Mouse (Mus musculus) limb, embryonic 10.5 days (tissue): ENCODE results near the gene Gm6793. TPM values are rescaled to one million over a fixed set of nuclear protein-coding genes. Genes with fewer than 3 reads are reported as not detected.

ENCODE experiments used
- DNase-seq: peaks from one replicate; pipeline ENCODE4 v3.0.0-alpha.2; 2017; ENCODE audit warnings: low spot score
- H3K27ac ChIP-seq: fragments of 300-500 bp; sonication (generic); 2 replicates; pipeline ENCODE4 v1.5.1; 2016; ENCODE audit warnings: mild to moderate bottlenecking
- H3K27me3 ChIP-seq: fragments of 300-500 bp; sonication (generic); 2 replicates; pipeline ENCODE4 v1.6.1; 2016; ENCODE audit warnings: low read depth, mild to moderate bottlenecking; ENCODE audit not compliant: poor library complexity, severe bottlenecking
- H3K36me3 ChIP-seq: fragments of 300-500 bp; sonication (generic); 2 replicates; pipeline ENCODE4 v1.6.1; 2016; ENCODE audit warnings: mild to moderate bottlenecking, moderate library complexity
- H3K4me1 ChIP-seq: fragments of 300-500 bp; sonication (generic); 2 replicates; pipeline ENCODE4 v1.6.1; 2016
- H3K4me3 ChIP-seq: fragments of 300-500 bp; sonication (generic); 2 replicates; pipeline ENCODE4 v1.5.1; 2016; ENCODE audit warnings: mild to moderate bottlenecking, moderate library complexity
- H3K9me3 ChIP-seq: fragments of 300-500 bp; sonication (generic); replicated peaks from 2 replicates; pipeline ENCODE4 v1.6.1; 2016; ENCODE audit warnings: mild to moderate bottlenecking
- WGBS: fragments of 180-500 bp; shearing (Covaris S2); methylation state at CpG from one replicate; pipeline ENCODE4 v1.1.7; 2016; 5-methylcytosine and 5-hydroxymethylcytosine counted together
- polyA plus RNA-seq: library from polyadenylated mRNA; unstranded; fragments of >200 nt; fragmentation: Nextera tagmentation; extraction: Ambion mirVana; gene quantifications from 2 replicates; pipeline ENCODE4 v1.2.1, GENCODE M21; 2016

Gm6793 gene
- polyA plus RNA-seq, 1 experiment from 2014 or later = 0.74 TPM

DNA sequence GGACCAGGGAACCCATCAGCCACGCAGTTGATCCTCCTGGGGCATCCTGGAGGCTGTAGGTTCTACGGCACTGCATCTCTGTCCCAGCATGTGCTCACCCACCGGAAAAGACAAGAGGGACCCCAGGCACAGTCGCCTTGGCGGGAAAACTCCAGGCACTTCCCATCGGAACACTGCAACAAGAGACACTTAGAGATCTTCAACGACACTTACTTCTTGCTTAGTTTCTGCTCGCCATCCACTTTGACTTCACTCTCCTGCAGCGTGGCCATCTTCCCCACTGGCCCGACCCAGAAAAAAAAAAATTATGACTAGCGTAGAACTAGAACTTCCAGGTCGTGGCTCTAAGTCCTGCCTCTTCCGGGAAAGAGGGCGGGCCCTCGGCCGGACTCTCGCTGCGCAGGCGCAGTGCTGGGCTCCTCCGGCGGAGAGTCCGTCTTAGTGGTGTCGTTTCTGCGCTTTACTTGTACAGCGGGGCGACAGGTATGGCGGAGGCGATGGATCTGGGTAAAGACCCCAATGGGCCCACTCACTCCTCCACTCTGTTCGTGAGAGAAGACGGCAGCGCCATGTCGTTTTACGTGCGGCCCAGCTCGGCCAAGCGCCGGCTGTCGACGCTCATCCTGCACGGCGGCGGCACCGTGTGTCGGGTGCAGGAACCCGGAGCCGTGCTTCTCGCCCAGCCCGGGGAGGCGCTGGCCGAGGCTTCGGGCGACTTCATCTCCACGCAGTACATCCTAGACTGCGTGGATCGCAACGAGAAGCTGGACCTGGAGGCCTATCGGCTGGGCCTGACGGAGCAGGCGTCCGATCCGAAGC lies 3.6 kb downstream of the Gm6793 start, which contains the start of the genes Kars and Terf2ip:
TSS of gene Kars (minus strand) at position 327 of the 819 bp plus-strand sequence.
TSS of gene Terf2ip (plus strand) at position 402 of the 819 bp plus-strand sequence.
- peaks cover 19% of the 10 kb centered on the region for H3K4me1 ChIP-seq
- peak within 1 kb of the TSS; percentile 87 for H3K27ac ChIP-seq
- peak within 1 kb of the TSS; percentile 84 for H3K4me3 ChIP-seq
- peaks cover 36% of the 10 kb centered on the region for H3K36me3 ChIP-seq
- H3K27me3 ChIP-seq = no peaks in the 10 kb centered on the region
- DNase-seq = peak; percentile 95
- no peaks in the 10 kb centered on the region for H3K9me3 ChIP-seq
- under 1% methylated on average over 61 of the region's 61 CpGs for WGBS

DNA sequence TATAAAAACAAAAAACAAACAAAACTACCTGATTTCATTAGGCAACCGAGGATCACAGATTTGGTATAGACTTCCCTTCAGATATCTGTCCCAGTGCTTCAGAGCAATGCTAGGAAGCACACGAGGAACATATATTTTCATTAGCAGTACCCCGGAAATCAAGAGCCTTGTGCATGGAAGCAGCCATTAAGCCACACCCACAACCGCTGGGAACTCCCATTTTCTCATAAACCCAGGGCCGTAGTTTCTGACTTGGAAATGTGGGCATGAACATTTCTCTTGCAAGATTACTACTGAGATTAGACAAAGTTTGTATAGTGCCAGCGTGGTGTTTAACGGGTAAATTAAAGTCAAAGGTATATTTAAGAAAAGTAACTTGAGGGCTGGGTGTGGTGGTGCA lies 5.3 kb downstream of the Gm6793 start:
- 94% methylated on average over 7 of the region's 7 CpGs for WGBS
- Histone ChIP-seq H3K27ac (no peak overlapping the region), H3K36me3 (peaks cover 44% of the 10 kb centered on the region), H3K4me1 (peaks cover 19% of the 10 kb centered on the region), H3K9me3 (no peaks in the 10 kb centered on the region), H3K4me3 (no peak overlapping the region), H3K27me3 (no peaks in the 10 kb centered on the region)
- no peak for DNase-seq

DNA sequence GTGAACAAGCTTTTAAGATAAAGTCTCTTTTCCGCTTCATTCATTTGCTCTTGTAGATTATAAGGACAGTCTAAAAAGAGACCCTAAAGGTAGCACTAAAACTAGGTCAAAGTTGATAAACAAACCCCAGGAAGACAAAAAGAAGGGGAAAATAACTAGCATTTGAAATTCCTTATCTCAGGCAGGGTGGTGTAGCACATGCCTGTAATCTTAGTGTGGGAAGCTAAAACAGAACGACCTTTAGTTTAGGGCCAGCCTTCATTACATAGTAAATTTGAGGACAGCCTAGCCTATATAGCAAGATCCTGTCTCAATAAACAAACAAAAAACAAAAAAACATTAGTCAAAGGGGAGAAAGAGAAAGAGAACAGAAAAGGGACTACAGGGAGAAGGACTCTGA lies 7.2 kb downstream of the Gm6793 start:
- H3K4me1 ChIP-seq = peaks cover 12% of the 10 kb centered on the region
- H3K36me3 ChIP-seq = peaks cover 63% of the 10 kb centered on the region
- H3K4me3 ChIP-seq = no peak overlapping the region
- DNase-seq = no peak
- H3K27me3 ChIP-seq = no peaks in the 10 kb centered on the region
- H3K27ac ChIP-seq = no peak overlapping the region
- WGBS = 95% methylated on average over 2 of the region's 2 CpGs
- H3K9me3 ChIP-seq = no peaks in the 10 kb centered on the region

DNA sequence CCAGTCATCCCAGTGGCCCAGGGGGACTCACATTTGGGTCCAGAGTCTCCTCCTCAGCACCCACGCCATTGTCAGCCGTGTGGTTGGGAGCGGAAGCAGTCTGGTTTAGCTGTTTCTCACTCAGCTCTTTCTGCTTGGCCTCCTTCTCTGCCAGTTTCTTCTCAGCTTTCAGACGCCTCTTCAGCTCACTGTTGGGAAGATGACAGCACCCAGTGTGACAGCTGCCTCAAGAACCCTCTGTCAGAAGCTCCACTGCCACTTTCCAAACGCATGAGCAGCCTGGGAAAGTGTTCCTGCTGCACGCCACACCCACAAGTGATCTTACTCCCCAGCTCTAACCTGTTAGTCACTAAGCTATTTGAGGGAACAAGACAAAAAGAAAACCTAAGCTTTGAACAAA lies 9.2 kb downstream of the Gm6793 start:
- no peaks in the 10 kb centered on the region for H3K9me3 ChIP-seq
- no peak overlapping the region for H3K4me3 ChIP-seq
- H3K27me3 ChIP-seq = no peaks in the 10 kb centered on the region
- H3K4me1 ChIP-seq = peaks cover 7% of the 10 kb centered on the region
- DNase-seq = no peak
- no peak overlapping the region for H3K27ac ChIP-seq
- 93% methylated on average over 6 of the region's 6 CpGs for WGBS
- peaks cover 83% of the 10 kb centered on the region for H3K36me3 ChIP-seq

DNA sequence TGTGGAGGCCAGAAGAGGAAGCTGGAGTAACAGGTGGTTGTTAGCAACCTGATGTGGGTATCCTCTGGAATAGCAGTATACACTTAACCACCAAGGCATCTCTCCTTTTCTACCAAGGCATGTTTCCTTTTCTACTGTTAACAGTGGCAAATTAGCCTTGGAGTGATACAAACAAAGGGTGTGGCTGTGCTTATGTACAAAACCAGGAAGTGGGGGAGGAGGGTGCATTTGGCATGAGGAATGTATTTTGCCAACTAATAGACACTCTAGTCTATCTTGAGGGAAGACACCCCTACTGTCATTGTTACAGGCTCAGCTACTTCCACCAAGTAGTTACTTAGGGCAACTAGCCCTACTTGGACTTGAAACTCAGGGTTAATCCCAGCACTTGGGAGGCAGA lies 10.1 kb downstream of the Gm6793 start:
- Histone ChIP-seq H3K4me1 (no peaks in the 10 kb centered on the region), H3K36me3 (peaks cover 92% of the 10 kb centered on the region), H3K4me3 (no peak overlapping the region), H3K27me3 (no peaks in the 10 kb centered on the region), H3K27ac (no peak overlapping the region), H3K9me3 (no peaks in the 10 kb centered on the region)
- DNase-seq = no peak

DNA sequence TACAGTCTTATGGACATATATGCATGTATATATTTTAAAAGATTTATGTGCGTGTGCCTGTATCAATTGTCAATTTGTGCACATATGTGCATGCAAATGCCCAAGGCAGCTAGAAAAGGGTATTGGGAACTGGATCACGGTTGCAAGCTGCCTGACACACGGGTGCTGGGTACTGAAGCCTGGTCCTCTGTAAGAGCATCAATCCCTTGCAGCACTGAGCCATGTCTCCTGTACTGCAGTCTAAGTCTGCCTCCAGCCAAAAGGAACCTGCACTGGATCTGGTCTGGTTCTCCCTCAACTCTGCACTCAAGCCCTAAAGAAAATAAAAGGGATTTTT lies 22.2 kb downstream of the Gm6793 start:
- Histone ChIP-seq H3K4me1 (peaks cover 6% of the 10 kb centered on the region; the same call in 1 of the 2 replicates), H3K4me3 (no peak overlapping the region), H3K36me3 (peaks cover 75% of the 10 kb centered on the region), H3K9me3 (no peaks in the 10 kb centered on the region), H3K27me3 (no peaks in the 10 kb centered on the region), H3K27ac (no peak overlapping the region)
- no peak for DNase-seq
- WGBS = 69% methylated on average over 3 of the region's 3 CpGs

DNA sequence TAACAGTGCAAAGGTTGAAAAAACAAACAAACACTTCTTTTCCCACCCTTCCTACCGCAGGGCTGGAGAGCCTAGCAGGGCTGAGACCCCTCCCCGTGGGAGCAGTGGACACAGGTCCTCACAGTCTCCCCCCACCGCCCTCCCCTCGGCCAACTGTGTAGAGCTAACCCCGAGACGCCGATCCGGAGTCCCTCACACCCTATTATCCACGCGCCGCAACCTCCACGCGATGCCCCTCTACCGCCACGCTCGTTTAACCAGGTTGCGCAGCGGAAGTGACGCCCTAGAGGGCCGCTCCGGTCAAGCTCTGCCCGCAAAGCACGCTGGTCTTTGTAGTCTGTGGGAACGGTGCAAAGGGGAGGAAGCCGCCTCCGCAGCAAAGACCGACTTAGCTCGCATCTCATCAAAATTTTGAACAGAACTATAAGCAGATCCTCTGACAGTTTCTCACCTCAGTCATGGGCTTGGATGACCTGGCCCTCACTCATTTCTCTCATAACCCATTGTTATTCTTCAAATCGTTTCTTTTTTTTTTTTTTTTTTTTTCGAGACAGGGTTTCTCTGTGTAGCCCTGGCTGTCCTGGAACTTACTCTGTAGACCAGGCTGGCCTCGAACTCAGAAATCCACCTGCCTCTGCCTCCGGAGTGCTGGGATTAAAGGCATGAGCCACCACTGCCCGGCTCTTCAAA lies 22.7 kb downstream of the Gm6793 start, which contains the start of gene Adat1:
TSS of gene Adat1 (minus strand) at position 290 of the 690 bp plus-strand sequence.
- DNase-seq = peak; percentile 92
- H3K36me3 ChIP-seq = peaks cover 75% of the 10 kb centered on the region
- WGBS = 7% methylated on average over 33 of the region's 33 CpGs
- H3K27me3 ChIP-seq = no peaks in the 10 kb centered on the region
- no peaks in the 10 kb centered on the region for H3K9me3 ChIP-seq
- H3K27ac ChIP-seq = peak within 1 kb of the TSS; percentile 88
- H3K4me1 ChIP-seq = peaks cover 6% of the 10 kb centered on the region; the same call in 1 of the 2 replicates
- H3K4me3 ChIP-seq = peak within 1 kb of the TSS; percentile 90

DNA sequence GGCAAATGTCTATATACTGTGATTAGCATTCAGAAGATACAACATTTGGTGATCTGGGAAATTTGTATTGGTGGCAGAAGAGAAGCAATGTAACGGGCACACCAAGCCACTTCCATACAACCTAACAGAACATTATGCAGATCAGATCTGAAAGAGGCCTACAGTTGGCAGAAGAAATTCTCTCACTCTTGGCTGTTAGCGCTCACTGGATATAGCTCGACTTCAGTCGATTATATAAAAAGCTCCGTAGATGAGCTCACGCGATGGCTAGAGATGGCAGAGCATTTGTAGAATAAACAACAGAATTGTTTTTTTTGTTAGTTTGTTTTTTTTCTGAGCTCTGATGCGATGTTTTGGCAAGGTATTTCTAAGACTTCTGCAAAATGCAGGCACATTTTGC lies 23.6 kb downstream of the Gm6793 start:
- Histone ChIP-seq H3K9me3 (no peaks in the 10 kb centered on the region), H3K27ac (0 out of 2 replicates have a peak overlapping the region, but pooled peaks have one; percentile 88), H3K27me3 (no peaks in the 10 kb centered on the region), H3K4me1 (peaks cover 6% of the 10 kb centered on the region; the same call in 1 of the 2 replicates), H3K4me3 (peak overlapping the region; percentile 90), H3K36me3 (peaks cover 71% of the 10 kb centered on the region)
- WGBS = 73% methylated on average over 8 of the region's 8 CpGs
- no peak for DNase-seq

DNA sequence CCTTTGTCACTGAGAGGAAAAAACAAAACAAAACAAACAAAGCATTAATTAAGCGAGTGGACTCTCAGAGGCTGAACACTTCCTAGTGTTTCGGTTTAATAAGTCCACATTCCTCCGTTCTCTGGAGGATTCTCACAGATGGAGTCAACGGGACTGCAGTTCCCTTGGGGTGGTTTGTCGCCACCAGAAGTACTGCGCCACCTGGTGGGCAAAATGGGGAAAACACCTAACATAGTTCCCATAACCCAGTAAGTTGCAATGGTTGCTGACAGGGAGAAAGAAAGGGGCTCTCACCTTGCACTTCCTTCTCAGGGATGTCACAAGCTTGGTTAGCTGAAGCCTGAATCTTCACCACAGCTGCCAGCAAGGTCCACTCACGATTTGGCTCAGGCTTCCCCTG lies 24.9 kb downstream of the Gm6793 start:
- WGBS = 28% methylated on average over 7 of the region's 7 CpGs
- peaks cover 70% of the 10 kb centered on the region for H3K36me3 ChIP-seq

DNA sequence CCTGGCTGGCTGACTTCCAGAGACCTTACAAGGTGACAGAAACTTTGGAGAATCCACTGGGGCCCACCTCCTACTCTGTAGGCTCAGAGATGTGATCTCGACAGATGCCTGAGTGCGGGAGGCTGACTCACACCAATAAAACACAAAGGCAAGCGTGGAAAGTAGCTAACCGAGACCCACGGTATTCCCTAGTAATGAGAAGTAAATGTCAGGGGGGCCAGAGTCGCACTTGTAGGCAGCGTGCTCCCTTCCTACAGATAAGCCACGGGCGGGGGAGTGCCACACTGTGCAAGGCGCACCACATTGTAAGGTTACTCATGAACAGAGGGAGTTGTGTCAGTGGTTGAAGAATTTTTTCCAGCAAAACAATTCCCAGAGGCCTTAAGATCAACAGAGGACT lies 30.3 kb downstream of the Gm6793 start:
- H3K4me3 ChIP-seq = no peak overlapping the region
- no peak overlapping the region for H3K27ac ChIP-seq
- H3K4me1 ChIP-seq = no peaks in the 10 kb centered on the region
- WGBS = 91% methylated on average over 10 of the region's 10 CpGs
- H3K36me3 ChIP-seq = peaks cover 84% of the 10 kb centered on the region
- H3K9me3 ChIP-seq = no peaks in the 10 kb centered on the region
- no peak for DNase-seq
- no peaks in the 10 kb centered on the region for H3K27me3 ChIP-seq

More for the DNA sequence above, 24.9 kb downstream of the Gm6793 start:
- Histone ChIP-seq H3K4me3 (no peak overlapping the region), H3K4me1 (peaks cover 6% of the 10 kb centered on the region; the same call in 1 of the 2 replicates), H3K9me3 (no peaks in the 10 kb centered on the region), H3K27ac (no peak overlapping the region), H3K27me3 (no peaks in the 10 kb centered on the region)
- peak; percentile 89 for DNase-seq

DNA sequence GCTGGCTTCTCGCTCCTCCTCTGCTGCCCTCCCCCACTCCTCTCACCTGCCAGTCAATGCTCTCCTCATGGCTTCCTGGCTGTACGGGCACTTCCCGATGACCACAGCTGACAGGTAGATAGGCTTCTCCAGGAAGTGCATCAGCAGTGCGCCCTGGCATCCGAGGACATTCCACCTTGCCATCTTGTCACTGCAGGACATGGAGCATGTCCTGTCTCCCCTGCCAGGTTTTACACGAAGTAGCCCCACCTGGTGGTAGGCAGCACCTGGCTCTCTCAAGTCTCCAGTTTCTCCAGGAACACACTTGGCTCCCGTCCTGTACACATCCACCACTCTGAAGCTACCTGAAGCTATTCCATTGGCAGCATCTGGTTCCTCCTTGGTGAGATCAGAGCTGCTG lies 32.7 kb downstream of the Gm6793 start:
- WGBS = 82% methylated on average over 7 of the region's 7 CpGs
- peaks cover 82% of the 10 kb centered on the region for H3K36me3 ChIP-seq

DNA sequence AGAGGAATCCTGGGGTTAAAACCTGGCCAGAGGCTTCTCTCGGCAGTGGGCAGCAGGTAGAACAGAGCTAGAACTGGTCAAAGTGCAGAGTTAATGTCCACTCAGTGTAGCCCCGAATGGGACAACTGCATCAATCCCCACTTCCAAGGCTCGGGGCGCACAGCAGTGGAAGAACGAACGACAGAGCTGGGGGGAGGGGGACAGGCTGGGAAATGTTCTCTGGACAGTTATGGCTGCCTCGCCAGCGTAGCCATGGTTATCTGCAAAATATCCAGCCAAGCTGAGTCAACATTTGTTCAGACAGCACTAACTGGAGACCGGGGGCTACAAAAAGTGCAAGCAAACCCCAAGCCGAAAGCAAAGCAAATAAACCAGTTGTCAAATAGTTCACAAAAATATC lies 36.7 kb downstream of the Gm6793 start:
- Histone ChIP-seq H3K4me1 (no peaks in the 10 kb centered on the region), H3K36me3 (peaks cover 86% of the 10 kb centered on the region), H3K9me3 (no peaks in the 10 kb centered on the region), H3K27me3 (no peaks in the 10 kb centered on the region), H3K27ac (no peak overlapping the region), H3K4me3 (no peak overlapping the region)
- no peak for DNase-seq
- WGBS = 91% methylated on average over 10 of the region's 10 CpGs

More for the DNA sequence above, 32.7 kb downstream of the Gm6793 start:
- H3K9me3 ChIP-seq = no peaks in the 10 kb centered on the region
- no peak overlapping the region for H3K4me3 ChIP-seq
- H3K4me1 ChIP-seq = no peaks in the 10 kb centered on the region
- no peak for DNase-seq
- no peak overlapping the region for H3K27ac ChIP-seq
- no peaks in the 10 kb centered on the region for H3K27me3 ChIP-seq

DNA sequence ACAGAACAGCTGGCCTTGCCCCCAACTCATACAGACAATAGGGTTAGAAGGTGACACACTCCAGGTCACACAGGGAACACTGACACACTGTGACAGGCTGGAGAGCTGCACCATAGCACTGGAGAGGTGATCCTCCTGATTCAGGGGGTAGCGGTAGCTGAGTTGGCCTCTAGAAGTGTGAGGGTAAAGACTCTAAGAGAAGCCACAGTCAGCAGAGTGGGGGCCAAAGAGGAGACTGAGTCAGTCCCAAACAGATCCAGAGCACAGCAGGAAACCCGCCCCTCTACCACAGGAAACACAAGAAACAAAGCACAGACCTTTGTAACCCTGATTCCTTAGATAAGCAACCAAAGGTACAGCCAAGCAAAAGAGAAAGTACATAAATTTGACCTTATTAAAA lies 38.5 kb downstream of the Gm6793 start:
- 90% methylated on average over 2 of the region's 2 CpGs for WGBS
- Histone ChIP-seq H3K4me3 (no peak overlapping the region), H3K36me3 (peaks cover 89% of the 10 kb centered on the region), H3K9me3 (no peaks in the 10 kb centered on the region), H3K27me3 (no peaks in the 10 kb centered on the region), H3K27ac (no peak overlapping the region), H3K4me1 (no peaks in the 10 kb centered on the region)
- DNase-seq = no peak
